ENCODE assay signal across 8 mouse cellular contexts in the genomic region with DNA sequence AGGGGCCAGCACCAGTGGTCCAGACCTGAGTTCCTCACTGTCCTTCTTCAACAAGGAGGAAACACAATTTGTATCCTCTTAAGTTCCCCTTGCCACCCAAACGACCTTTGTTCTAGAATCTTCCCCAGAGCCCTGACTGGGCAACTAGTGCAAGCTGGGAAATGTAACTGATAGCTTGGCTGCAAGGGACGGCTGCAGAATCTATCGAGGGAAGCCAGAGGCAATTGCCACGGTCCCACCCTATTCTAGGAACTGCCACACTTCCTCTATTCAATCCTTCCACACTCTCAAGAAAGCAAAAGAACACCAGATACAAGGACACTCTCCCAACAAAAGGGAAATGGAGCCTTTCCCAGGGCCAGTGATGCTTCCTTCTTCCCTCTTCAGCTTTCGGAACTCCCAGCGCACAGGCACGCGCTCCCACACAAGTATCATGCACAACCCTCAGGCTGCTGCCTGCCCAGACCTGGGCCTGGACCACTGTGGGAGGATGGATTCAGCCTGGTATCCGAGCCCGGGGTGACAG.
DNase-seq lines count a peak whose midpoint lies in the region; ATAC-seq and TF ChIP-seq lines count a peak whose summit lies in the region.

No protein-coding gene starts in this region.

- WGBS in hindbrain, embryonic 13.5 days: 72% methylated on average over 10 of the region's 10 CpGs

- peak; percentile 33 for DNase-seq in thymus, postnatal 14 days
- DNase-seq in thymus, adult 18-20 months: no peak
- peak; percentile 71 for DNase-seq in gastrocnemius, adult 2 months
- peak; percentile 44 for DNase-seq in liver
- no peak for DNase-seq in ovary, postnatal 10 days (ENCODE audit: low spot score)
- DNase-seq in right cerebral cortex, adult 2 months (ENCODE audit: low spot score in 2 of 2): no peak

- H3K36me3 ChIP-seq in hindbrain, embryonic 13.5 days: no peaks in the 10 kb centered on the region

- H3K27me3 ChIP-seq in hindbrain, embryonic 13.5 days: no peaks in the 10 kb centered on the region

- peak overlapping the region; percentile 96 for H3K27ac ChIP-seq in gastrocnemius, adult 2 months
- H3K27ac ChIP-seq in hindbrain, embryonic 13.5 days: peak overlapping the region; percentile 88

- no peak overlapping the region for H3K9ac ChIP-seq in hindbrain, embryonic 13.5 days

- no peaks in the 10 kb centered on the region for H3K9me3 ChIP-seq in hindbrain, embryonic 13.5 days

- H3K4me2 ChIP-seq in hindbrain, embryonic 13.5 days: peak overlapping the region; percentile 32; the same call in 1 of the 2 replicates

- no peak for ATAC-seq in hindbrain, embryonic 13.5 days (ENCODE audit: low FRiP score)
- peak; percentile 74 for ATAC-seq in monocyte, adult 5-6 weeks (replicated peaks; ENCODE audit: insufficient number of reproducible peaks, low FRiP score, low TSS enrichment, poor library complexity, severe bottlenecking)

- intact Hi-C loops in gastrocnemius, adult 2 months (cut with DNase I): no loop called here

- TF ChIP-seq CTCF in gastrocnemius, adult 2 months (IDR thresholded peaks at IDR 0.05): no peak

- H3K4me3 ChIP-seq in gastrocnemius, adult 2 months: peak overlapping the region; percentile 64
- H3K4me3 ChIP-seq in hindbrain, embryonic 13.5 days: no peak overlapping the region

- peaks cover 21% of the 10 kb centered on the region for H3K4me1 ChIP-seq in hindbrain, embryonic 13.5 days (replicated peaks)

Comparison
In these comparisons a context has a peak if more than half of its experiments do, and no peak if none do; other contexts are left out.
1. DNase-seq: peak in thymus, postnatal 14 days (single experiment), gastrocnemius, adult 2 months (single experiment) and liver (single experiment); none in thymus, adult 18-20 months (0 of 2), ovary, postnatal 10 days (single experiment) and right cerebral cortex, adult 2 months (0 of 2).